Mouse (Mus musculus): ENCODE data around the gene Trp53tg5.

The Trp53tg5 gene

GRCm38 (mm10) chr2:164496847-164497690 is 23.5 kb upstream of the Trp53tg5 start, which contains the start of gene Pigt:
Pigt (plus strand) TSS chr2:164497520.
- in situ Hi-C loops (cut with MboI; ENCODE audit: low sequenced_read_pairs) = no loop called here

DNA sequence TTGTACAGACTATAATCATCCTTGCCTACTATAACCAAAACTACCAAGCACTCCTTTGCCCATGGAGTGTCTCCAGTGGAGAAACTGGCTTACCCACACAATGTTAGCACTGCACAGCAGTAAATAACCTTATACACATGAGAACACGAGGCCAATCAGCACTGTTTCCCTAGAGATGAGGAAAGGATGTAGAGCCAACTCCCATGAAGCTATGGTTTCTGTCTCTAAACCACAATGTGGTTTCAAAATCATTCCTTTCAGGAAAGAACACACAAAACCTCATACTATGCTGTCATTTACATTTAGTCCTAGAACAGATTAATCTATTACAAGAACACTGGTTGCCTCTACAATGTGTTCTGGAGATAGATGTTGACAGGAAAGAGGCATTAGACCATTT is 22.8 kb upstream of the Trp53tg5 start:
- in situ Hi-C loops (cut with MboI; ENCODE audit: low sequenced_read_pairs) = no loop called here

DNA sequence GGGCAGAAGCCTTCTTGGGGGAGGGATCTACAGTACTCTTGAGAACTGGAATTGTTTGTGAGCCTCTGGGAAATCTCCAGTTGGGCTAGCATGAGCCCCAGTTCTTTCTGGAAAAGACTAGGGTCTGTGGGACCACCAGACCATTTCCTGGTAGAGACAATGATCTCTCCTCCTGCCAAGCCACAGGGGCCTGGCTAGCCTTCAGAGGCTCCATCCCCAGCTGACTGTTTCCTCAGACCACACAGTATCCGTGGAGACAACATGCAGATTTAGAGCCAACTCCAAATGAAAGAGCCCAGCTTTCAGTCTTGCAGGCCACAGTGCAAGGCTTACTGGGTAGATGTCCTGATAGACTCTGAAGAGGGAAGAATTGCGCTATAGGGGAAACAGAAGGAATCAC is 20.6 kb upstream of the Trp53tg5 start:
- in situ Hi-C loops (cut with MboI; ENCODE audit: low sequenced_read_pairs) = no loop called here

DNA sequence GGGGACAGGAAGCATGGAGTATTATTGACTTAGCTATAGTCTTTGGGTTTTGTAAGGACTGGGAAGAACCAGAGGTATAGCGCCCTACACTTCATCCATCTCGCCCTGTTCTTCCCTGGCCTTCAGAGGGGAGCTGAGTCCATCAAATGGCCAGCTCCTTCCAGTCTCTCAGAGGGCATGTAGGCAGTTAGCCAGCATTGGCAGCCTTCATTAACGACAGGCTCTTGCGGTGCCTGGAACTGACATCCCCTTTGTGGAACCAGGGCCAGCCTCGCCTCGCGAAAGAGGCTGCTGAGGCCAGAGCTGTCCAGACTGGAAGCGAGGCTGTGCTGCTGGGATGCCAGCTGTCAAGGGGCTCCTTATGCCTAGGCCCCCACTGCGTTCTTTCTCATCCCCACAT is 14.3 kb upstream of the Trp53tg5 start:
- in situ Hi-C loops (cut with MboI; ENCODE audit: low sequenced_read_pairs) = no loop called here

DNA sequence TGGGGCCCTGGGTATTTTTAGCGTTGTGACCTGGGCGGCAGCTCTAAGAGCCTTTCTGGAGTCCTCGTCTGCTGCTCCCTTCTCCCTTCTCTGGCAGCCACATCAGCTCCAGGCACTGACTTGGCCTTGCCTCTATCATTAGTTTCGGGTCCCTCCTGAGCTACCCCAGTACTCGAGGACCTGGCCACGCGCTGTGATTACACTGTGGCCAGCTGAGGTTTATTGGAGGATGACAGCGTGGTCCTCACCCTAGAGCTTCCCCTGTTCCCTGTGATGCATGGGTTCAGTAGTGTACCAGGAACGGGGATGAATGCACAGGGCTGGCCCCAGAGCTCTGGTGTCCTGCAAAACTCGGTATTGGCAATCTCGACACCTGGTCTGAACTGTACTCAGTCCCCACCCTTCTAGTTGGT is 13.6 kb upstream of the Trp53tg5 start:
- in situ Hi-C loops (cut with MboI; ENCODE audit: low sequenced_read_pairs) = no loop called here

- in situ Hi-C loops (cut with MboI; ENCODE audit: low sequenced_read_pairs) = no loop called here
Measured at GRCm38 (mm10) chr2:164486258-164487114, 13.0 kb upstream of the Trp53tg5 start.

DNA sequence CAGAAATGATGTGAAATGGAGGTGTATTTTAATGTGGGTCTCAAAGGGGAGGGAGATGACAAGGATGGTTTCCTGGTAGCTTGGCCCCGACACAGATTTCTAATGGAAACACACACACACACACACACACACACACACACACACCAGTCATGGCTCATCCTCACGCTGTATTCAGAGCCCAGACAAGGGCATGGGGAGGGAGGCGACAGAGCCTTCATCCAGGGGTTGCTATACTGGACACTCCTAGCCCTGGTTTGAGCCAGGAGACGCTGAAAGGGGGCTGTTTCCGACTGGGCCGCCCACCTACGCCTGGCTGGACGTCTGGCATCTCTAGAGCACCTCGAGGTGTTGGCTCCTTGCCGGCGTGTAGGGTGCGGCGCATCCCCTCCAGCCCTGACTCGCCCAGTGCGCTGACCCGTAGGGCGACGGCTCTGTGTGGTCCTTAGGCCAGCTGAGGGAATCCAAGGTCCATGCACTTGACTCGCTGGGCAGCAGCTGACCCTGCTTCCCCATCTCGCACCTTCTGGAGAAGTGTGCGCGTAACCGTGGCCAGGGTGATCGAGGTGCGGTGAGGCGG is 12.2 kb upstream of the Trp53tg5 start, which contains the start of gene Dbndd2:
TSS of gene Dbndd2 (plus strand) at position 426 of the 577 bp plus-strand sequence.
- in situ Hi-C loops (cut with MboI; ENCODE audit: low sequenced_read_pairs) = no loop called here

DNA sequence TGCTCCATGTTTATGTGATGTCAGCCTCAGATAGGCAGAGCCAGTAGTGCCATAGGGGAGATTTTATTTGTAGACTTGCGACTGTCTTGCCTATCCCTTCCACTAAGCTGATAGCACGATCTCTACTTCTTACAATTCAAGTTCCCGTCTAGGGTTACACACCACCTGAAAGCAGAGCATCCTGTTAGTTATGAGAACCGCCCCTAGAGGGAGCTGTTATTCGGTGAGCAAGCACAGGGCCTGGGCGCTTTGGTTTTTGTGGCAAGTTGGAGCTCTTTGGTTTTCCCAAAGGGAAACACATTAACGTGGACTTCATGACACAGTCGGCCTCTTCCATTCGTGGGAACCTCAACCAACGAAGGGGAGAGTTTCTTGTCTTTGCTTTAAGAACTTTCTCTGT is 3.3 kb downstream of the Trp53tg5 start:
- in situ Hi-C loops (cut with MboI; ENCODE audit: low sequenced_read_pairs) = no loop called here

GRCm38 (mm10) chr2:164466787-164467186 is 6.7 kb downstream of the Trp53tg5 start:
- in situ Hi-C loops (cut with MboI; ENCODE audit: low sequenced_read_pairs) = no loop called here

GRCm38 (mm10) chr2:164465161-164465560 is 8.4 kb downstream of the Trp53tg5 start:
- in situ Hi-C loops (cut with MboI; ENCODE audit: low sequenced_read_pairs) = no loop called here

GRCm38 (mm10) chr2:164460745-164461551 is 12.6 kb downstream of the Trp53tg5 start, which contains the start of gene Gm20458:
Gm20458 (plus strand) TSS chr2:164460967.
- in situ Hi-C loops (cut with MboI; ENCODE audit: low sequenced_read_pairs) = no loop called here

DNA sequence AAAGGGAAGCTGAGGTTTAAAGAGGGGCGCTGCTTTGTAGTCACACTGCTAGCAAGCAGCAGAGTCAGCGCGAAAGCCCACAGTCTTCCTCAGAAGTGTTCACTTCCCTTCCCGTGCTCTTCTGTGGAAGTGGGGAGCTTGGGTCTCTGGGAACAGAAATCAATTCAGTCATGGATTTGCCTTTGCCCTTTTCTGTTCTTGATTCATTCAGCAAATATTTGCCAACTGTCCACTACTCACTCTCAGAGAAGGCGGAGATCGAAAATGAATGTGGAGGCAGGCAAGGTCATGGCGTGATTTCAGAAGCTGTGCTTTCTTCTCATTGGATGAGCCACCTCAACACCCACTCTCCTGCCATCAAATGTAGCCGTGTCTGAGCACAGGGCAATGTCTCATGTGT is 15.0 kb downstream of the Trp53tg5 start:
- in situ Hi-C loops (cut with MboI; ENCODE audit: low sequenced_read_pairs) = no loop called here

- in situ Hi-C loops (cut with MboI; ENCODE audit: low sequenced_read_pairs) = no loop called here
Measured at GRCm38 (mm10) chr2:164457942-164458341, 15.6 kb downstream of the Trp53tg5 start.

DNA sequence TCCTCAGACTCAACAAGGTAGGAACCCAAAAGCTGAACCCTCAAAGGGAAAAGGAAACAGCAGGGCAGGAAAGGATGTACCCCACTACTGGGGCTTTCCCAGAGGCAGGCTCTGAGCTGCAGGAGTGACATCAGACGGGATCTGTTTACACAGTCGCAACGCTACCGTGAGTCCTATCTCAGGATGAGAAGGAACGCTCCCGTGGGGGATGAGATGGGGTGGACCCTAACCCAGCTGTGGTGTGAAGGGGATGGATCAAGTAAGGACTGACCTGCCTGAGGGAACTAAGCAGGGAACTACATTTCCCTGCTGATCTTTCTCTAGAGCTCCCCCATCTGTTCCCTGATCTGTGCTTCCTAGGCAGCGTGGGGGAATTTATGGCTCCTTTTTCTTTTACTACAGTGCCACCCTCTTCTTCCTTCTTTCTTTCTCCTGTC is 16.6 kb downstream of the Trp53tg5 start, which contains the start of gene Sys1:
TSS of gene Sys1 (plus strand) at position 101 of the 437 bp plus-strand sequence.
- in situ Hi-C loops (cut with MboI; ENCODE audit: low sequenced_read_pairs) = no loop called here

DNA sequence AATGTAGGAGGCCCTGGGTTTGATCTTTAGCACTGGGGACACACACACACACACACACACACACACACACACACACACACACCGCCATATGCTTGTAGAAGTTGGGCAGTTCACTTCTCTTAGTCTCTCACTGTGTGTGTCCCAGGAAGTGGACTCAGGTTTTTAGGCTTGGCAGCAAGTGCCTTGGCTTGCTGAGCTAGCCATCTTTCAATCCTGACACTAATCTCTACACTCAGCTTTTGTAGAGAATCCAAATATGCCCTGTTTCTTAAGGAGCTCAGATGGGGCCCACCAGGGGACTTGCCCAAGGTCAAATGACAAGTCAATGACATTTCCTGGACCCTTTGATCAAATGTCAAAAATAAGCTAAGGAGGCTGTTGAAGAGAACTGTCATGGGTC is 17.1 kb downstream of the Trp53tg5 start:
- in situ Hi-C loops (cut with MboI; ENCODE audit: low sequenced_read_pairs) = no loop called here

DNA sequence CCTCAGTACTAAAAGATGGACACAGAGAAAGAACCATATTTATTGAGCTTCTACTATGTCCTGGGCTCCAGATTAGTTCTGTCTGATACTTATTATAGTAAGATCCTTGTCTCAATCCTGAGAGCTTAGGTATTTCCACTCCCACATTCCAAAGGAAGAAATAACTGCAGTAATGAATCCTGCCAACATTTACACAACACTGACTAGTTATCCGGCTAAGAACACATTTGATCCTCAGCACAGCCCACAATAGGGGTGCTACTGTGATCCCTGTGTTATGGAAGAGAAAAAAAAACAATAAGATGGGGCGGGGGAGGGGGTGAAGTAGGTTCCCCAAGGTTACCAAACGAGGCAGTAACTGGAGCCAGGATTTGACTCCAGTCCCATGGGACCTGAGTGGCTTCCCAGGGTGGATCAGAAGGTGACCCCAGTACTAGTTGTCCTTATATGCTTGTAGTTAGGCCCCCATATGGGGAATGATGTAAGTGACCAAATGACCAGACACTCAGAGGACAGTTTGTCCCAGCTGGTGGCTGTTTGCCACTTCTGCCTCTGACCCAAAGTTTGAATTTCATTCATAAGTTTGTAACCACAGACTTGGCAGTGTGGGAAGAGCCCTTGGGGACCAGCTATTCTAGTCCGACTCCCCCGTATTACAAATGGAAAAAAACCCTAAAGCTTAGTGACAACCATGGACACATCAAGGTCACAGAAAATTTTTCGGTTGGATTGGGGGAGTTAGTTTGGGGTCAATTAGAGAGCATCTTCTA is 17.9 kb downstream of the Trp53tg5 start:
- in situ Hi-C loops (cut with MboI; ENCODE audit: low sequenced_read_pairs) = no loop called here

GRCm38 (mm10) chr2:164454846-164455245 is 18.7 kb downstream of the Trp53tg5 start:
- in situ Hi-C loops (cut with MboI; ENCODE audit: low sequenced_read_pairs) = no loop called here

DNA sequence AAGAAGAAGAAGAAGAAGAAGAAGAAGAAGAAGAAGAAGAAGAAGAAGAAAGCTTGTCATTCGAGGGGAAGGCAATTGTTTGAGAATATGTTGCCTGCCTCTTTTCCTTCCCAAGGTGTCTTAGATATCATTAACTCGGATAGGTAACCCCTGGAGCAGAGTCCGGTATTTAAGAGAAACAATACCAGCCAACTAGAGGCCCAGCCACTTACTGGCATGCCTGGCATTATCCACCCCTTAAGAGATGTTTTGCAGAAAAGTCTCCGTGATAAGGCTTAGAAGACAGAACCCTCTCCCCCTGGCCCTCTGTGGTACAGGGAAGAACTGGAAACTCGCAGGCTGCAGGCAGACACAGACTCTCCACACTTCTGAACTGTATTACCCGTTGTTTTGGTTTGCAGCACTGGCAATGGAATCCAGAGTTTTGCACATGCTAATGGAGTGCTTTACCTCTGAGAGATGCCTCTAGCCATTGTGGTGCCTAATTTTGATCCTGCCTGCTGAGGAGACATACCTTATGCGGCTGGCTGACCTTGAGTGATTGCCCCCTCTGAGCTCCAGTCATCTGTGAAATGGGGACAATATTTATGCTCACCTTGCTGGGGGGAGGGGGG is 19.5 kb downstream of the Trp53tg5 start:
- in situ Hi-C loops (cut with MboI; ENCODE audit: low sequenced_read_pairs) = no loop called here

Measured in CH12F3 (cell line).